Mouse (Mus musculus): ENCODE measurements around the gene Adm2. TPM values are rescaled to one million over a fixed set of nuclear protein-coding genes. Genes with fewer than 3 reads are reported as not detected.

Adm2 gene
- polyA plus RNA-seq, 1 experiment, result 71.1 TPM

DNA sequence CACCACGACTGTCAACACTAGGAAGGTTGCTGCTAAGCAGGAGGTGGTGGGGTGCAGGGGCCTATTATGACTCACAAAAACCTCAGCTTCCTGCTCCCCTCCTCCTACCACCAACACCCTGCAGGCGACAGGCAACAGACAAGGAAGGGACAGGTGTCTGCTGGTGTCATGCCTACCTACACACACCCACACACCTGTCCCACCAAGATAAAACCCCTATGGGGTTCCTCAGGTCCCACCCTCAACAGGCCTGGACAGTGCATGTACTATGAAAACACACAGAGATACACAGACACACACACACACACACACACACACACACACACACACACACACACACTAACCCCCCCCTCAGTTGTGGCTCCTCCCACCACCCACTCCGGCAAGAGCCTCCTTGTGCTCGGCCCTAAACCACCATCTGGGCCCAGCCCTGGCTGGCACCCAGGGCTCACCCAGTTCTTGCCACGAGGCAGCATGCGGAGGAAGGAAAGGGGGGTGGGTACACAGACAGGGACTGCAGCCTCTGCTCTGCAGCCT, 12.5 kb upstream of the Adm2 start:
- peaks cover 15% of the 10 kb centered on the region for H3K36me3 ChIP-seq (ENCODE audit: control insufficient read depth, insufficient read depth)
- peaks cover 100% of the 10 kb centered on the region for H3K79me2 ChIP-seq (ENCODE audit: control insufficient read depth, insufficient read depth)
- no peak overlapping the region for H3ac ChIP-seq (ENCODE audit: control insufficient read depth, insufficient read length)
- no peak overlapping the region for H3K4me3 ChIP-seq
- peak overlapping the region; percentile 86 for H3K4me2 ChIP-seq (ENCODE audit: low read depth)
- H3K27me3 ChIP-seq (ENCODE audit: control insufficient read depth, insufficient read depth, insufficient read length), result no peaks in the 10 kb centered on the region
- TF ChIP-seq POLR2AphosphoS2 (IDR thresholded peaks at IDR 0.05; ENCODE audit: insufficient read length, low read depth) (peak; percentile 43), POLR2A (IDR thresholded peaks at IDR 0.05; ENCODE audit: insufficient read length, low read depth) (no peak), MYOD1 (IDR thresholded peaks at IDR 0.05; ENCODE audit: control insufficient read depth in 1 of 3, insufficient read length in 2 of 3, low read depth in 2 of 3) (peak; percentile 81 to 97 (median 97)), USF1 (IDR thresholded peaks at IDR 0.05; ENCODE audit: low read depth) (no peak), TCF12 (IDR thresholded peaks at IDR 0.05; ENCODE audit: insufficient read depth, poor library complexity, severe bottlenecking) (peak; percentile 33), CEBPB (IDR thresholded peaks at IDR 0.05; ENCODE audit: insufficient read depth, poor library complexity, severe bottlenecking) (no peak), TCF3 (IDR thresholded peaks at IDR 0.05; ENCODE audit: insufficient read length, low read depth) (peak; percentile 51), MYOG (IDR thresholded peaks at IDR 0.05; ENCODE audit: control insufficient read depth in 1 of 3, insufficient read depth in 1 of 3, insufficient read length in 2 of 3, low read depth in 2 of 3) (peak in 2 of 3 experiments; percentile 8 to 87), SRF (IDR thresholded peaks at IDR 0.05; ENCODE audit: control insufficient read depth, insufficient read length, low read depth) (no peak), E2F4 (IDR thresholded peaks at IDR 0.05; ENCODE audit: insufficient read depth) (no peak), MAX (IDR thresholded peaks at IDR 0.05; ENCODE audit: low read depth) (peak; percentile 45), REST (IDR thresholded peaks at IDR 0.05; ENCODE audit: insufficient read depth, insufficient read length) (no peak)

- Histone ChIP-seq H3K4me3 (peak overlapping the region; percentile 76), H3K36me3 (ENCODE audit: control insufficient read depth, insufficient read depth) (no peaks in the 10 kb centered on the region), H3ac (ENCODE audit: control insufficient read depth, insufficient read length) (peak overlapping the region; percentile 72), H3K79me2 (ENCODE audit: control insufficient read depth, insufficient read depth) (peaks cover 66% of the 10 kb centered on the region), H3K4me2 (ENCODE audit: low read depth) (peak overlapping the region; percentile 86), H3K27me3 (ENCODE audit: control insufficient read depth, insufficient read depth, insufficient read length) (no peaks in the 10 kb centered on the region)
- peak; percentile 4 for TF ChIP-seq POLR2A (IDR thresholded peaks at IDR 0.05; ENCODE audit: insufficient read length, low read depth)
- peak; percentile 24 for TF ChIP-seq POLR2AphosphoS2 (IDR thresholded peaks at IDR 0.05; ENCODE audit: insufficient read length, low read depth)
- TF ChIP-seq TCF3 (IDR thresholded peaks at IDR 0.05; ENCODE audit: insufficient read length, low read depth), result no peak
- TF ChIP-seq REST (IDR thresholded peaks at IDR 0.05; ENCODE audit: insufficient read depth, insufficient read length), result no peak
- no peak for TF ChIP-seq E2F4 (IDR thresholded peaks at IDR 0.05; ENCODE audit: insufficient read depth)
Observed at GRCm38 (mm10) chr15:89313359-89313758, 9.2 kb upstream of the Adm2 start.

- H3ac ChIP-seq (ENCODE audit: control insufficient read depth, insufficient read length), result peak overlapping the region; percentile 72
- no peaks in the 10 kb centered on the region for H3K36me3 ChIP-seq (ENCODE audit: control insufficient read depth, insufficient read depth)
- H3K79me2 ChIP-seq (ENCODE audit: control insufficient read depth, insufficient read depth), result peaks cover 59% of the 10 kb centered on the region
- peak overlapping the region; percentile 76 for H3K4me3 ChIP-seq
- TF ChIP-seq CEBPB (IDR thresholded peaks at IDR 0.05; ENCODE audit: insufficient read depth, poor library complexity, severe bottlenecking), result peak; percentile 55; the same call in 1 of the 2 replicates
- TF ChIP-seq POLR2A (IDR thresholded peaks at IDR 0.05; ENCODE audit: insufficient read length, low read depth), result no peak
- H3K27me3 ChIP-seq (ENCODE audit: control insufficient read depth, insufficient read depth, insufficient read length), result no peaks in the 10 kb centered on the region
- H3K4me2 ChIP-seq (ENCODE audit: low read depth), result peak overlapping the region; percentile 86
Observed at GRCm38 (mm10) chr15:89314107-89314506, 8.4 kb upstream of the Adm2 start.

DNA sequence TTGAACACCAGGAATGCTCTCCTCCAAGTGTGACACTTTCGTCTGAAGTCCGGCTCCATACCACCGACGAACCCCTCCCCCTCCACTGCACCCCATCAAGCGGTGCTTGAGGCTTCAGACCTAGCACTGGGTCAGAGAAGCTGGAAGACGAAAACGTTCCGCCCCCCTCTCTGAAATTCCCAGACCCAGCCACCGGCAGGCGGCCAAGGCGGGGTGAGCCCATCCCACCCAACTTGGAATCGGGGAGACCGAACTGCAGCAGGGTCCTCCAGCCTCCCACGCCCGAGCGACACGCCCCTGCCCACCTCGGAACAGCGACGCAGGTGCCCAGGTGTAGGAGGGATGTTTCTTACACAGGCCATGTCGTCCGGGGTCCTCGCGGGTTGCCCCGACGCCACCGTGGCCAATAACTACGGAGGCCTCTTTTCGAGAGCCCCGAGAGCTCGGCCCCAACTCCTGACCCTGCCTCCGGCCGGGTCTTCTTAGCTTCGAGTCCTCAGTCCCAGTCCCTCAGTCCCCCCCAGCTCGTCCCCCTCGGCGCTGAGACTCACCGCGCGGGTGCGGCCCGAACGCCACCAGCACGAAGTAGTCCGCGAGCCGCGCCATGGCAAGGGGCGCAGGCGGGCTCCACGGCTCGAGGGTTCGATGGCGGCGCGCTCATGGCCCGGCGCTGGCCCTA, 7.9 kb upstream of the Adm2 start:
- Histone ChIP-seq H3K36me3 (ENCODE audit: control insufficient read depth, insufficient read depth) (no peaks in the 10 kb centered on the region), H3K27me3 (ENCODE audit: control insufficient read depth, insufficient read depth, insufficient read length) (no peaks in the 10 kb centered on the region), H3K4me3 (peak overlapping the region; percentile 76), H3K79me2 (ENCODE audit: control insufficient read depth, insufficient read depth) (peaks cover 53% of the 10 kb centered on the region), H3K4me2 (ENCODE audit: low read depth) (peak overlapping the region; percentile 86), H3ac (ENCODE audit: control insufficient read depth, insufficient read length) (peak overlapping the region; percentile 72)
- TF ChIP-seq MYOD1 (IDR thresholded peaks at IDR 0.05; ENCODE audit: control insufficient read depth in 1 of 3, insufficient read length in 2 of 3, low read depth in 2 of 3) (peak in 1 of 3 experiments; percentile 32), CEBPB (IDR thresholded peaks at IDR 0.05; ENCODE audit: insufficient read depth, poor library complexity, severe bottlenecking) (no peak), REST (IDR thresholded peaks at IDR 0.05; ENCODE audit: insufficient read depth, insufficient read length) (no peak)

DNA sequence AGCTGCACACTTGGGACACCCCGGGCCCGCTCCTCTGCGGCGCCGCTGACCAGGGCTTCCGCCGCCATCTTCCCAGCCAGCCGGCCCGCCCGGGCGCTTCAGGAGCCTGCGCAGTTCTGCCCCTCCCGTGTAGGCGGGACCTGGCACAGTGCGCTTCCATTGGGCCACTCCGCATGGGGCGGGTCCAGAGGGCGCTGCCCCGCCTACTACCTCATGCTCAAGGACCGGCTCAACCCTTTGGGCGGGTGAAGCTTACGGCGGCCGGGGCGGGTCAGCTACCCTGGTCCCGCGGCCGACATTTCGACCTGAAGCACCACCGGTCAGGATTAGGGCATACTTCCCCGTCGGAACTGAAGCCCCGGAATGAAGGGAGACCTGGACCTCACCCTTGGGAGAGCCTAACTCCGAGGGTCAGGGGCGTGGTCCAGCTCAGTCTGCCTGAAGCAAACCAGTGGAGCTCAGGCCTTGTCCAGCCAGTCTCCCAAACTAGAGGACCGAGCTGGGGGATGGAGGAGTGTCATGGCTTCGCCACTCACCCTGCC, 7.3 kb upstream of the Adm2 start, which contains the start of gene Sbf1:
TSS of gene Sbf1 (minus strand) at position 122 of the 542 bp plus-strand sequence.
- Histone ChIP-seq H3ac (ENCODE audit: control insufficient read depth, insufficient read length) (peak within 1 kb of the TSS; percentile 72), H3K4me3 (peak within 1 kb of the TSS; percentile 76), H3K27me3 (ENCODE audit: control insufficient read depth, insufficient read depth, insufficient read length) (no peaks in the 10 kb centered on the region), H3K79me2 (ENCODE audit: control insufficient read depth, insufficient read depth) (peaks cover 47% of the 10 kb centered on the region), H3K4me2 (ENCODE audit: low read depth) (peak within 1 kb of the TSS; percentile 86), H3K36me3 (ENCODE audit: control insufficient read depth, insufficient read depth) (no peaks in the 10 kb centered on the region)
- TF ChIP-seq CEBPB (IDR thresholded peaks at IDR 0.05; ENCODE audit: insufficient read depth, poor library complexity, severe bottlenecking) (no peak), POLR2A (IDR thresholded peaks at IDR 0.05; ENCODE audit: insufficient read length, low read depth) (peak; percentile 88), MAX (IDR thresholded peaks at IDR 0.05; ENCODE audit: low read depth) (no peak), USF1 (IDR thresholded peaks at IDR 0.05; ENCODE audit: low read depth) (no peak), SRF (IDR thresholded peaks at IDR 0.05; ENCODE audit: control insufficient read depth, insufficient read length, low read depth) (peak; percentile 69), POLR2AphosphoS2 (IDR thresholded peaks at IDR 0.05; ENCODE audit: insufficient read length, low read depth) (peak; percentile 79), MYOD1 (IDR thresholded peaks at IDR 0.05; ENCODE audit: control insufficient read depth in 1 of 3, insufficient read length in 2 of 3, low read depth in 2 of 3) (no peak), TCF3 (IDR thresholded peaks at IDR 0.05; ENCODE audit: insufficient read length, low read depth) (no peak), REST (IDR thresholded peaks at IDR 0.05; ENCODE audit: insufficient read depth, insufficient read length) (peak; percentile 0), MYOG (IDR thresholded peaks at IDR 0.05; ENCODE audit: control insufficient read depth in 1 of 3, insufficient read depth in 1 of 3, insufficient read length in 2 of 3, low read depth in 2 of 3) (no peak), E2F4 (IDR thresholded peaks at IDR 0.05; ENCODE audit: insufficient read depth) (peak; percentile 21), TCF12 (IDR thresholded peaks at IDR 0.05; ENCODE audit: insufficient read depth, poor library complexity, severe bottlenecking) (no peak)

Data from myocyte (in vitro differentiated cells).